Mouse (Mus musculus): ENCODE results near the gene Aip. TPM values are rescaled to one million over a fixed set of nuclear protein-coding genes. Genes with fewer than 3 reads are reported as not detected.

The Aip gene
- total RNA-seq, 2 experiments from 2014 or later, result 54.8 to 64.8 TPM

DNA sequence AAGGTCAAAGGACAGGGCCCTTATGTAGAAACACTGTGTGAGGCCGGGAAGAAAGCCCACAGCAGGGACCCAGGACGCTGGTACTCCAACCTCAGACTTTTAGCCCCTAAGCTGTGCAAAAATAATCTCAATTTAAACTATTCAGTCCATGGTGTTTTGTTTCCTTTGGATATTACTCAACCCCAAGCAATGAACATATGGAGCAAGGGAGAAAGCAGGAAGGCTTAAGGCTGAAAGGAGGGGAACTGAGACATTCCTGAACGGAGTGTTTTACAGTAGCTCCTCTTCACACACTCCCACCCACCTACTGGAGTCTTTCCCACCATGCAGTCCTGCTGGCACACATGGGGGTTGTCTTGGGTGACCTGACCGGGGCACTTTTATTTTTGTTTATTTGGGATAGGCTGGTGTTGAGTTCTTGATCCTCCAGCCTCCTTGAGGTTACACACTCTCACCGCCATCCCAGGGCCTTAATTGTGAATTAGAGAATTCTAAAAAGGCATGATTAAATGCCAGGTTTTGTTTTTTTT lies 30.8 kb downstream of the Aip start:
- no peak for DNase-seq
- intact Hi-C loops (cut with DNase I), result no loop called here

DNA sequence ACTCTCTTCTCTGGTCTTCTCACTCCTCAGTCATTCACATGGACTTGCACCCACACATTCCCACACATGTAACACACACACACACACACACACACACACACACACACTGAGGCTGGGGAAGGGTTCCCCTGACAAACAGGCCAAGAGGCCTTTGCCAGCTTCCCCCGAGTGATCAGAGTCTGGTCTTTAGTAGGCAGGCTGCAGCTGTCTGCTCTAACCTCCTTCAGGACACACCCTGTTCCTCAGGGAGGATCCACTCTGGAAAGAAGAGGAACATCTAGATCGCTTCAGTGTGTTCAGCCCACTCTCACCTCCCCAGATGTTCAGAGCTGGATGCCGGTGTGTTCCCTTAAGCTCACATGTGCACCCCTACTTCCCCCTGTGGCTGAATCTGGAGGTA lies 31.3 kb downstream of the Aip start:
- intact Hi-C loops (cut with DNase I), result no loop called here
- no peak for DNase-seq

DNA sequence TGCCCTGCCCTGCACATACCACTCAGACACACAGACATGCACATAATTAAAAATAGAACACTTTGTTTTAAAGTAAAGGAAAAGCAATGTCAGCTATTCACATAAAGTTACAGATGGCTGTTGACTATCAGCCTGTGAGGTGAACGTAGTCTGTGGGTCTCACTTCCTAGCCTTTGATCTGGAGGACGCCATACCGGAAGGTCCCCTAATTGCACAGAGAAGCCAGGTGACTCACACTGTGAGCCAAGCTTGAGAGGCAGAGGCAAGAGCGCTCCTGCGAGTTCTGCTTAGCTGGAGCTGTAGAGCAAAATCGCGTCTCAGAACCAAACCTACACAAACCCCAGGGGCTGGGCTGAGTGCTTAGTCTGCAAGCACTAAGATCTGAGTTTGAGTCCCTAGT lies 31.9 kb downstream of the Aip start:
- intact Hi-C loops (cut with DNase I), result no loop called here
- DNase-seq, result no peak

DNA sequence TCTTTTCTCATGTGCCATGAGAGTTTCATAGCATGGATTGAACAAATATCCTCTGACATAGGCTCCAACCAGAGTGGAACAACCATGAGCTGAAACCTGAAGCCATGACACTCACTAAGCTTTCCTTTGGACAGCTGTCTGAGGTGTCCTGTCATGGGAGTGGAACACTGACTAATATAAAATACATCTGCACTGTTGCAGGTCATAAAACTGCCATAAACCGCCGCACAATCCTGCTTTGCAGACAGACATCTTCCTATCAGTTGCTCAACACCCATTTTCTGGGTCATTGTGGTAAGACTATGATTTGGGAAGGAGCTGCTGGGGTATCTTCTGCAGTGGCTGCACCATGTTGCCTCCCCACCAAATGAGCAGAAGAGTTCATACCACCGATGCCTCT lies 32.9 kb downstream of the Aip start:
- intact Hi-C loops (cut with DNase I), result no loop called here
- no peak for DNase-seq

DNA sequence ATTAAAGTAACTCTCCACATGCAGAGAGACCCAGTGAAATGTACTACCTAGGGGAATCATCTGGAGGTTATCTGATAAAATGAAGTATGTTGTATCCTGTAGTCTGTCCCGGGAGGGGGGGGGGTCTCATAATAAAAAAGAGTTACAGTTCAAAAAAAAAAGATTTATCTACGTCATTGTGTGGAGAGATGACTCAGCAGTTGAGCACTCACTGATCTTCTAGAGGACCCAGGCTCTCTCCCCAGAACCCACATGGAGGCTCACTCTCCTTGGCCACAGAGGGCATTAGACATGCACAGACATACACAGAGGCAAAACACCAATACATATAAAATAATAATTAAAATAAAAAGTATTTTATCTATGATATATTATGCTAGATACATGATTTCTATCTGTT lies 34.3 kb downstream of the Aip start:
- no peak for DNase-seq
- intact Hi-C loops (cut with DNase I), result no loop called here

DNA sequence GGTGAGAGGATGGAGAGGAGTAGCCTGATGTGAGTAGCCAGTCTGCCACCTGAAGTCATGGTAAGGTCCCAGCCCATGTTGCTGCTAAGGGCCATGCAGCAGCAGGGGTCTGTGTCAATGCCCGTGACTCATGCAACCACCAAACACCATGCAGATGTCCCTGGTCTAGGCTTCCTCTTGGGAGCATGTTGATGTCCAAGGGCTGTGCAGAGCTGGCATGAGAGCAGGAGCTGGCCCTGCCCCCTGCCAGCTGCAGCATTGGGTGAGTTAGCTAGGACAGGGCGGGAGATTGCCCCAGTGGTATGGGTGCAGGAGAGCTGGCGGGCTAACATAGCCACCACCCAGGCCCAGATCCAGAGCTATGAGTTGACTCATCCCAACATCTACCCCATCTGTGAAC lies 35.2 kb downstream of the Aip start:
- no peak for DNase-seq
- intact Hi-C loops (cut with DNase I), result no loop called here

DNA sequence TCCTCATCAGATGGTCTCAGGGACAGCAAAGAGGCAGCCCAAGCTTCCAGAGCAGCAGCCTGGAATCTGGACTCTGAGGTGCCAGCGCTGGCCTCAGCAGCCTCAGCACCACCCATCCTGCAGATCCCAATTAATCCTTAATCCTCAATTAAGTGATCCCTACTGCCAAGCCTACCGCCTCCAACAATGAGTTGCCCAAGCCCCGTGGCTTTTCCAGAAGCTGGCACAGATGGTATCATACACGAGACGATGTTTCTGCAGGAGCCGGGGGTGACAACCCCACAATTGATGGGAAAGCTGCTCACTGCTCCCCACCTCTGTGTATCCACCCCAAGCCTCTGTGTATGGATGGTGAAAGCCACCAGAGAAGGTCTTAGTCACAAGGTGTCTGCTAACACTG lies 36.5 kb downstream of the Aip start:
- intact Hi-C loops (cut with DNase I), result loop anchor here (10.0 kb wide), 1 partner anchor 134 kb away; the partner anchor contains the start of gene Aldh3b3
- DNase-seq, result no peak

DNA sequence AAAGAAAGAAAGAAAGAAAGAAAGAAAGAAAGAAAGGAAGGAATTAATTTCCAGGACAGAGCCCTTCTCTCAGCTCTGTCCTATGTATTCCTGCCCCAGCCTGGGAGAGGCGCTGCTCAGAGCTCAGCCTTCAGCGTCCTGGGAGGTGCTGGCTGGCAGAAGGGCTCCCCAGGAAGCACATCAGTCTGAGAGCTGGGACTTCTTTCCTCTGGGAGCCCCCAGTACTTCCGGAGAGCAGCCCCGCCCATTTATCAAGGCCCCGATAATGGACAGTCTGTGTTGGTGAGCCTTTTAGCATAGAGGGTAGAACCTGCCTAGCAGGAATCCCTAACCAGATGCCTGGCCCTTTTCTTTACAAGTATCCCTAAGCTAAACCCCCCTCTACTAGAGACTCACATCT lies 37.5 kb downstream of the Aip start:
- intact Hi-C loops (cut with DNase I), result loop anchor here (10.0 kb wide), 1 partner anchor 133 kb away; the partner anchor contains the start of gene Aldh3b3
- DNase-seq, result no peak

DNA sequence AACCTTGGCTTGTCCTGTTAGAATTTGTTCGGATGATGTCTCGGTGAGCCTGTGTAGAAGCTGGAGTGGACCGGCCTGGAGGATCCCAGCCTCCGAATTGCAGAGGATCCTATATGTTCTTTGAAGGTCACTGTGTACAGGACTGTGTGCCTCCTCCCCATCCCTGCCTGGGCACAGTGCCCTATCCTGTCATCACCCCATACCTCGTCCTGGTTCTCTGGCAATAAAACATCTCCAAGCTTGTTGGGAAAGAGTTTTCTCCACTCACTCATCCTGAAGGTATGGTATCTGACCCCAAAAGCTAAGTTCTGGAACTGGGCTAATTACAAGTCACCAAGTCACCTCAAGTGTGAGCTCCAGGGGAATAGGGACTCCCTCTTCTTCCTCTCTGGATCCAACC lies 38.6 kb downstream of the Aip start:
- DNase-seq, result no peak
- intact Hi-C loops (cut with DNase I), result loop anchor here (10.0 kb wide), 1 partner anchor 132 kb away; the partner anchor contains the start of gene Aldh3b3

DNA sequence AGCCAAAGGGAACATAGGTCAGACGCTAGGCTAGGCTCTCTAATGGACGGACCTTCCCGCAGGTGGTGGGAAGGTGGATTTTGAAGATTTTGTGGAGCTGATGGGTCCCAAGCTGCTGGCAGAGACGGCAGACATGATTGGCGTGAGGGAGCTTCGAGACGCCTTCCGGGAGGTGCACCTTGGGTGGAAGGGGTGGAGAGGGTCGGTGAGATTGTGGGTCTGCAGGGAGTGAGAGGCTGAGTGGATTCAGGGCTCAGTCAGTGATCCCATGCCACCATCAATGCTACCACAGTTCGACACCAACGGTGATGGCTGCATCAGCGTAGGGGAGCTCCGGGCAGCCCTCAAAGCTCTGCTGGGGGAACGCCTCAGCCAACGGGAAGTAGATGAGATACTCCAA lies 39.5 kb downstream of the Aip start:
- no peak for DNase-seq
- intact Hi-C loops (cut with DNase I), result loop anchor here (10.0 kb wide), 1 partner anchor 131 kb away; the partner anchor contains the start of gene Aldh3b3

DNA sequence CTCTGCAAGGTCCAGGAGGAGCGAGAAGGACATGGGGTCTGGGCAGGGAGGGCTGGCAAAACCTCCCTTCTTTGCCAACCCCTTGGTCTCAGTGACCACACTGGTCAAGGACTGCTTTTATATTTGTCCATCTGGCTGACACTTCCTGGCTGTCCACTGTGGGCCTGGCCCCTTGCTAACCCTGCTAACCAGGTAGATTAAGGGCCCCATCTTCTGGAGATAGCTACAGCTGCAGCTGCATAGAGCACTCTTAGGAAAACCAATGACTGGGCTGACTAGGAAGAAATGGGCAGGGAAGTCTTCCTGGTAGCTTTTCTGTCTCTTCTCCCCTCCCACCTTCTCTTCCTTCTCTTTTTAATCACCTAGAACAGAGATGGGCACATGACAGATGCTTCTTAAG lies 40.7 kb downstream of the Aip start:
- intact Hi-C loops (cut with DNase I), result loop anchor here (10.0 kb wide), 1 partner anchor 130 kb away; the partner anchor contains the start of gene Aldh3b3
- DNase-seq, result no peak

DNA sequence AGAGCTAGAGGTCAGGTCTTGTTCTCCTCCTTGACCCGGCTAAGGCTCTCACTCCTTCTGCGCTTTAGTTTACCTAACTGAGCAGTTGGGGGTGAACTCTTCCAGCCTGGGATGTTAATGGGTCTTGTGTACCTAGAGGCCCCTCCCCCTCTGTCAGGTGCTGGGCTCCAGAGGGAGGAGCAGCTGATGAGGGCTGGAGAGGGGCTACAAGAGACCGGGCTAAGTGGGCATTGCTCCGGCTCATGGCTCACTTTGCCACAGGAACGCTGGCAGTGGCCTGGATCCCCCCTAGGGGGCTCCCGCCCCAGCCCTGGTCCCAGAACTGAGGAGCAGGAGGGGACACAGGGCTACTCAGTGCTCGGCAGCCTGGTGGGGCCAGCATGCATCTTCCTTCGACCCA lies 41.8 kb downstream of the Aip start:
- intact Hi-C loops (cut with DNase I), result loop anchor here (10.0 kb wide), 1 partner anchor 129 kb away; the partner anchor contains the start of gene Aldh3b3
- no peak for DNase-seq

DNA sequence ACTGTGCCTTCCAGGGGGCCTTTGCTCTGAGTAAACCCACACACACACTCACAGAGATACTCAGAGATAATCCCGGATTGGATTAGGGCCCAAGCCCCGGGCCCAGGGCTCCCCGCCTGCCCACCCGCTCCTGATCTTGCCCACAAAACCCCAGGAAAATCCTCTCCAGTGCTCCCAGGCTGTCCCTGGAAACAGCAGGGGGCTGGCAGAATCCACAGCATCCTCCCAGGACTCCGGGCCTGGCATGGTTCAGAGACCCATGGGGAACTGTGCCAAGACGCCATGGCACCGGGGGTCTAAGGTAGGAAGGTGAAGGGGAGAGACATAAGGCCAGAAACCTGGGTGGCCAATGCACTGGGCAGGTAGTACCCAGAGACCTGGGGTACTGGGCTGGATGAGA lies 42.3 kb downstream of the Aip start:
- DNase-seq, result no peak
- intact Hi-C loops (cut with DNase I), result loop anchor here (10.0 kb wide), 1 partner anchor 129 kb away; the partner anchor contains the start of gene Aldh3b3

DNA sequence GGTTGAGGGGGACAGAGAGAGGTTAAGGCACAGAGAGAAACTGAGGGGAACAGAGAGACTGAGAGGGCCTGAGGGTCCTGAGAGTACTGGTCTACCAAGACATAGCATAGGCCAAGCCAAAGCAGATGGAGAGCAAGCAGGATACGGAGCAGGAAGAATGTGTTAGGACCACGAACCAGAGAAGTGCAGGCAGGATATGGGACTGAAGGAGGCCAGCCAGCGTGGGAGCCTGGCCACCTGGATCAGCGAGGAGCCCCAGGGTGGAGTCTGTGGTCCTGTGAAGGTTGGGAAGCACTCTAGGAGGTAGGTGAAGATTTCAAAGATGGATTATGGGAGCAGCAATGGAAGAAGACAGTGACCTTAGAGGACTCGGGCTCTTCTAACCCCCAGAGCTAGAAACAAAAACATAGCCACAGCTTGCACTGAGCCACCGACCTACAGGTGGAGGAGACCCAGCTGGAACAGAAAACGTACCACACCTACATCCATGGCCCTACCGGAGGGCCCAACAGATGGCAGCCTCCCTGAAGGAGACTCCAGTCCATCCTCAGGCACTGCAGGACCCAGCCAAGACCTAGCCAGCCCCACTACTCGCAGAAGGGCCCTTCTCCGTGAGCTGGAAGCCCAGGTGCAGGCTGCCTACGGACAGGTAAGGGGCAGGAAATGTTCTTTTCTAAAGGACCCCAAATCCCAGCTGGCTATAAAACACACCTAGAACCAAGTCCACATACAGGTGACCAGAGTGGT lies 43.3 kb downstream of the Aip start:
- intact Hi-C loops (cut with DNase I), result loop anchor here (10.0 kb wide), 1 partner anchor 128 kb away; the partner anchor contains the start of gene Aldh3b3
- no peak for DNase-seq

DNA sequence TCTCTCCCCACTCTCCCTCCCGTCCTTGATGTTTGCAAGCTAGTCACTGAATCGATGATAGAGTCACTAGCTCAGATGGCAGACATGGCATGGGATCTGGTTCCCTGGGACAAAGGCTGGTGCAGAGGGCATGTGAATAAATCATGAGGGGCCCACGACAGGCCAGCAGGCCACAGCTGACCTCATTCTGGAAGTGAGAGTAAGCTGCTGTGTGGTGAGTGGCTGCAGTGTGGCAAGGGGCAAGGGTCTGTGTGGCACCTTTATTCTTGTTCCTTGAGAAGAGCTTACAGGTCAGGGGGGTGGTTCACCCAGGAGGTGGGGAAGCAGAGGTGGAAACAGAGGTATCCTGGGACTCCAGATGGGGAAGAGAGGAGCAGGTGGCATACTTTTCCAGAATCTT lies 44.3 kb downstream of the Aip start, which contains the start of gene Cabp2:
TSS of gene Cabp2 (plus strand) at position 185 of the 400 bp plus-strand sequence.
- no peak for DNase-seq

DNA sequence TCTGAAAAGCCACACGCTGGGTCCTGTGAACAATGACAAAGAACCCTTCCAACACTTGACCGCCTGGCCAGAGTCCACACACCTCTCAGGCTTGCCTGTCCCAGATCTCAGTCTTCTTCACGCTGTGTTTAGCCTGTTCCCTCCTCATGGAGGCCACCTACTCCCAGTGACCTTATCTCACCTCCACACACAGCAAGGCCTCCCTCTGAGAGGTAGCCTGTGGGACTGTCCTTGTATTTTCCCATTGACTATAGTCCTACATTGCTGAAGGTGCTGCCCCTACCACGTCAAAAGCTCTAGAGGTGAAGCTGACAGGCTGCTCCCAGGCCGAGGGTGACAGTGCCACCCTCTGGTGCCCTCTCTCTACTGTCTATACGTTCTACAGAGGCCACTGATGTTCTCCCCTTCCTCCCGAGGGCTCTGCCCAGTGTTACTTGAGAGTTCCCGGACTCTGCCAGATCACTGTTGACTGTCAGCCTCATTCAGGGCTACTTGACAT lies 45.1 kb downstream of the Aip start:
- intact Hi-C loops (cut with DNase I), result loop anchor here (10.0 kb wide), 1 partner anchor 126 kb away; the partner anchor contains the start of gene Aldh3b3
- DNase-seq, result no peak

More for the DNA sequence above, 44.3 kb downstream of the Aip start, which contains the start of gene Cabp2:
- intact Hi-C loops (cut with DNase I), result loop anchor here (10.0 kb wide), 1 partner anchor 127 kb away; the partner anchor contains the start of gene Aldh3b3

DNA sequence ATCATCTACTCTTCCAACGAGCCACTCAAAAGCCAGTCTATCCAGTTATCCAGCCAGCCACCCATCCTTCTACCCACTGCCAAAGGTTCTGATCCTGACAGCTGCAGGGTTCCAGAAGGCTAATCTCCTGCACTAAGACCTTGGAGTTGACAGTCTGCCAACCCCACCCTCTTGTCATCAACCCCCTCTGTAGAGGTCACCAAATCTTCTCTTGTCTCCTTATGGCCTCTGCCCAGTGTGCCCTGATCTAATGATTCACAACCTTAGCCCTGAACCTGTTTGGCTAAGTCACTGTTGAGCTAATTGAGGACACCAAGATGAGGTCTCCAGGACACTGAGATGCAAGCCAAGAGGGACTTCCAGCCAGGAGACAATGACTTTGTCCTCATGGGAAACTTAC lies 46.1 kb downstream of the Aip start:
- DNase-seq, result no peak

DNA sequence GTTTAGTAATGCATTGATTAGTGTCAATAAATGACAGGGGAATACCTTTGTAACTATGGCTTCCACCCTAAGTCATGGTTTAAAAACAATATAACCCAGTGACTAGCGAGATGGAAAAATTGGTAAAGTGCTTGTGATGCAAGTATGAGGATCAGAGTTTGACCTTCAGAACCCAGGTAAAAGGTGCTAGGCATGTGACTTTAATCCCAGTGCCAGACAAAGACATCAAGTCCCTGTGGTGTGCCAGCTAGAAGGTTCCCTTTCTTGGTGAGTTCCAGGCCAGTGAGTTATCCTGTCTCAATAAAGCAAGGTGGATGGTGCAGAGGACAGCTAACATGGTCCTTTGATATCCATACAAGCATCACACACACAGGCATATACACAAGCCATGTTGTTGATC lies 50.1 kb downstream of the Aip start:
- no peak for DNase-seq
- intact Hi-C loops (cut with DNase I), result no loop called here

More for the DNA sequence above, 46.1 kb downstream of the Aip start:
- intact Hi-C loops (cut with DNase I), result no loop called here

DNA sequence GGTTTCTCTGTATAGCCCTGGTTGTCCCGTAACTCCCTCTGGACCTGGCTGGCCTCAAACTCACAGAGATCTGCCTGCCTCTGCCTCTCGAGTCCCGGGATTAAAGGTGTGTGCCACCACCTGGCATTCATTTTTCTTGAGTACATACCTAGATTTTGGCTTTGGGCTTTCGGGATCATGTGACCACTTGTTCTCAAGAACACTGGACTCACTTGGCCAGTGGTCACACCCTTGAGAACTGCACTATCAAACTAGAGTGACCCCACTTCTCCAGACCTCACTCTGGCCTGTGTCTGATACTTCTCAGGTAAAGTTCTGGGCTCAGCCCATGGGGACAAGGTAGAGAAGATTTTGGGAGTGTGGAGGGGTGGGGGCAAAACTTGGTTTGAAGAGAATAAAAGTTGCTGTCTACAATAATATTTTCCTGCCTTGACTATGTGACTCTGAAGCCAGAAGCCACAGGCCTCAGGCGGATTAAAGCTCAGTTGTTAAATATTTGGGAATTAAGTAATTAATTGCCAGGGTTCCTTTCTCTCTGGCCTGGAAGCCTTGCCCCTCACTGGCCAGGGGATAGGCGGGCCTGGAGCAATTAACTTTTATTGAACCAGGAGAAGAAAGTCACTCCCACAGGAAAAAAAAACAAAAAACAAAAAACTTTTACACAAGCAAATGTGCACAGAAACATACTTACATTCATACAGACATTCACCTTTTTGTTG lies 52.8 kb downstream of the Aip start:
- intact Hi-C loops (cut with DNase I), result no loop called here
- DNase-seq, result no peak

DNA sequence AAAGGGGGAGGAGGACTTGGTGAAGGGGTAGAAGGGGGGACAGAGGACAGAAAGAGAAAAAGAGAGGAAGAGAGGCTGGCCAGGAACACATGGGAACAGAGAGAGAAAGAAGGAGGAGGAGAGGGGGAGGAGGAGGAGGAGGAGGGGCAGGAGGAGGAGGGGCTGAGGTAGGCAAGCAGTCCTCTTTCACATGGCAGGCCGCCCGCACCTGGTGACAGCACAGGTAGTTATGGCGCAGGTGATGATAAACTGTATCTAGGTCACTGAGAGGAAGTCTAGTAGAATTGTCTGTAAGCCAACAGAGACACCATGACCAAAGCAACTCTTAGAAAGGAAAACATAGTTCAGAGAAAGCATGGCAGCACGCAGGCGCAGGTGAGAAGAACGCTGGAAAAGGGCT lies 54.3 kb downstream of the Aip start:
- no peak for DNase-seq
- intact Hi-C loops (cut with DNase I), result no loop called here

DNA sequence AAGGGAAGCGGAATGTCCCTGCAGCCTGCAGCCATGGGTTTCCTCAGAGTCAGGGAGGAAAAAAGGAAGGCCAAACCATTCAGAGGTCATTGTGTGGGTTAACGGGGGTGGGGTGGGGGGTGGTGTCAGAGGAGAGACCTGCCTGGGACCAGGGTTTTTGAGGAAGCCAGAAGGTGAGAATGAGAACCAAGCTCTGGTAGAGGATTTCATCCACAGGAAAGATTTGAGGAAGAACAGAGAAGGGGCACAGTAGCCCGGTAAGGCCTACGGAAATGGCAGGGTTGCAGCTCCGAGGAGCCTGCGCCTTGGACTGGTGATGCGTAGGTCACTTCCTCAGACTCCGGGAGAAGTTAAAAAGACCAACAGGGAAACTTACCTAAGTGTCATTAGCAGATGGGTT lies 54.9 kb downstream of the Aip start:
- intact Hi-C loops (cut with DNase I), result no loop called here
- no peak for DNase-seq
